Mouse (Mus musculus) cortical plate, adult 2 months (tissue): ENCODE results near the gene Hs6st2.

Experiments
- CTCF ChIP-seq: fragments of 200-500 bp; IDR thresholded peaks from 2 replicates; pipeline ENCODE4 v1.5.1; 2011; ENCODE audit warnings: mild to moderate bottlenecking, control low read depth, low read length; ENCODE audit not compliant: insufficient read depth; ENCODE audit errors: extremely low read depth
- POLR2A ChIP-seq: fragments of 200-500 bp; IDR thresholded peaks from 2 replicates; pipeline ENCODE4 v1.6.1; 2011; ENCODE audit warnings: mild to moderate bottlenecking, low read length, control low read depth; ENCODE audit not compliant: insufficient read depth; ENCODE audit errors: extremely low read depth

GRCm38 (mm10) chrX:51680428-51681169 is 1.1 kb downstream of the Hs6st2 start:
- no peak for TF ChIP-seq POLR2A
- TF ChIP-seq CTCF, result no peak
